Mouse (Mus musculus) olfactory bulb, adult 2 months (tissue): ENCODE measurements at regions not wholly inside any gene's neighbourhood (a gene's known extent, or its start where the extent isn't known, plus 50 kb on each side); places are given as distances from the start of the nearest gene placed in this dataset.
"Not testable (repeated sequence)": the region's sequence is repeated elsewhere in the genome, so short reads cannot be mapped to it uniquely, and the experiment has no call there.

Experiments used
- CTCF ChIP-seq: fragments of 200-500 bp; IDR thresholded peaks from 2 replicates; pipeline ENCODE4 v1.5.1; 2012; ENCODE audit warnings: low read depth, mild to moderate bottlenecking, low read length, moderate library complexity; ENCODE audit not compliant: insufficient read depth
- POLR2A ChIP-seq: fragments of 200-500 bp; IDR thresholded peaks from 2 replicates; pipeline ENCODE4 v1.6.1; 2012; ENCODE audit warnings: mild to moderate bottlenecking, low read depth, low read length, moderate library complexity; ENCODE audit not compliant: insufficient read depth

DNA sequence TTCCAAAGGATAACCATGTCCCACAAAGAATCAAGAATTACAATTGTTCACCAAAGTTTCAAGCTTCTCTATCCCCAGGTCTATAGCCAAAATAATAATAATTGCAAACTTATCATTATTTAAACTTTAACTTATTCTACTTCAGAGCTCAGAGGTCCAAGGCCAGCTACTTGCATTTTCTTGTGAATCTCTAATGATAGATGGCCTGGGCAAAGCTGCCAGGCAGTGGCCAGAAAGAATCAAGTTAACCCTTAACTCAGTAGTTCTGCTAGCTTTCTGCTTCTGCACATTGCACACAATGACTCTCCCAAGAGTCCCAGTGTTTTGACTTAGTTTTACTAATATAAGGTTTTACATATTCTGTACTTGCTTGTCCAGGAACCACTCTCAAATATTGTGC lies 228.3 kb upstream of the Dcbld2 start:
- TF ChIP-seq CTCF, POLR2A: not testable (repeated sequence)
